Mouse (Mus musculus) liver, embryonic 11.5 days (tissue): ENCODE results near the gene Il15ra. TPM values are rescaled to one million over a fixed set of nuclear protein-coding genes. Genes with fewer than 3 reads are reported as not detected.

ENCODE experiments used
- ATAC-seq: fragments of 200-750 bp; cut with Nextera tagmentation; replicated peaks from 2 replicates; pipeline ENCODE4 v1.8.0; 2017; ENCODE audit warnings: moderate number of reproducible peaks, mild to moderate bottlenecking, moderate TSS enrichment, moderate library complexity; ENCODE audit not compliant: low FRiP score
- DNase-seq: peaks from one replicate; pipeline ENCODE4 v3.0.0-alpha.2; 2017; ENCODE audit warnings: low spot score
- H3K27ac ChIP-seq: fragments of 300-500 bp; sonication (generic); 2 replicates; pipeline ENCODE4 v1.5.1; 2014; ENCODE audit warnings: mild to moderate bottlenecking, low read depth, low read length, control low read depth
- H3K27me3 ChIP-seq: fragments of 300-500 bp; sonication (generic); replicated peaks from 2 replicates; pipeline ENCODE4 v1.6.1; 2014; ENCODE audit warnings: low read length, mixed read lengths; ENCODE audit not compliant: control insufficient read depth, insufficient read depth
- H3K36me3 ChIP-seq: fragments of 300-500 bp; sonication (generic); 2 replicates; pipeline ENCODE4 v1.6.1; 2014; ENCODE audit warnings: mild to moderate bottlenecking, low read length, moderate library complexity, mixed read lengths; ENCODE audit not compliant: control insufficient read depth, insufficient read depth
- H3K4me1 ChIP-seq: fragments of 300-500 bp; sonication (generic); replicated peaks from 2 replicates; pipeline ENCODE4 v1.6.1; 2014; ENCODE audit warnings: low read length, mixed read lengths; ENCODE audit not compliant: control insufficient read depth, insufficient read depth
- H3K4me2 ChIP-seq: fragments of 300-500 bp; sonication (generic); 2 replicates; pipeline ENCODE4 v1.6.1; 2014; ENCODE audit warnings: mild to moderate bottlenecking, control low read depth, moderate library complexity
- H3K4me3 ChIP-seq: fragments of 300-500 bp; sonication (generic); 2 replicates; pipeline ENCODE4 v1.5.1; 2014; ENCODE audit warnings: low read depth, low read length, control low read depth
- H3K9ac ChIP-seq: fragments of 300-500 bp; sonication (generic); 2 replicates; pipeline ENCODE4 v1.6.1; 2014; ENCODE audit warnings: low read depth, low read length, control low read depth
- H3K9me3 ChIP-seq: fragments of 300-500 bp; sonication (generic); 2 replicates; pipeline ENCODE4 v1.6.1; 2016; ENCODE audit warnings: low read length, inconsistent platforms, mixed read lengths; ENCODE audit not compliant: control insufficient read depth
- WGBS: fragments of 180-500 bp; shearing (Covaris S2); extraction: QIAGEN DNeasy Blood & Tissue Kit; methylation state at CpG from one replicate; pipeline ENCODE4 v1.1.7; 2014; 5-methylcytosine and 5-hydroxymethylcytosine counted together
- polyA plus RNA-seq: library from polyadenylated mRNA; unstranded; fragments of >200 nt; fragmentation: Nextera tagmentation; extraction: Ambion mirVana; gene quantifications from 2 replicates; pipeline ENCODE4 v1.2.1, GENCODE M21; 2014

The Il15ra gene
- polyA plus RNA-seq, 1 experiment from 2014 or later = 1.6 TPM

GRCm38 (mm10) chr2:11714535-11714934 is 9.4 kb downstream of the Il15ra start:
- Histone ChIP-seq H3K27ac (no peak overlapping the region), H3K4me2 (no peak overlapping the region), H3K9me3 (no peaks in the 10 kb centered on the region), H3K36me3 (no peaks in the 10 kb centered on the region), H3K4me1 (no peaks in the 10 kb centered on the region), H3K27me3 (no peaks in the 10 kb centered on the region), H3K4me3 (no peak overlapping the region), H3K9ac (no peak overlapping the region)
- WGBS = 72% methylated on average over 4 of the region's 4 CpGs
- no peak for DNase-seq
- ATAC-seq = no peak

GRCm38 (mm10) chr2:11718573-11718972 is 13.5 kb downstream of the Il15ra start:
- Histone ChIP-seq H3K4me3 (no peak overlapping the region), H3K36me3 (no peaks in the 10 kb centered on the region), H3K9me3 (no peaks in the 10 kb centered on the region), H3K4me1 (no peaks in the 10 kb centered on the region), H3K9ac (no peak overlapping the region), H3K4me2 (no peak overlapping the region), H3K27ac (no peak overlapping the region), H3K27me3 (no peaks in the 10 kb centered on the region)
- DNase-seq = no peak
- WGBS = 90% methylated on average over 2 of the region's 2 CpGs
- no peak for ATAC-seq

DNA sequence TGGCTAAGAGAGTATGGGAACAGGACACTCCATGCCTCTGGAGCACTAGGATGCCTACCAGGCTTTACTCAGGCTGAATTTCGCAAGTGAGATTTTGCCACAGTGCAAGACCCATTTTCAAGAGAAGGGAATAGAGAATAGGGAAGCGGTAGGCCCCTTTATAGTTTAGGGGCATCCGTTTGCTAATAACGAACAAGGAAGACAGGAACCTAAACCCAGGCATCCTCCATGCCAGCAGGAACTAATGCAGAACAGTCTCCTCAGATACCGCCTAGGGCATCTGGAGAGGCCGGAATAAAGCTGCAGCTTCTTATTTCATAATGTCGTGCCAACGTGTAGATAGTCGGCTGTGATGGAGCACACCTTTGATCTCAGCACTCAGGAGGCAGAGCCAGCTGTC is 17.5 kb downstream of the Il15ra start:
- ATAC-seq (no peak), DNase-seq (no peak)
- Histone ChIP-seq H3K4me2 (no peak overlapping the region), H3K27ac (no peak overlapping the region), H3K4me1 (no peaks in the 10 kb centered on the region), H3K36me3 (no peaks in the 10 kb centered on the region), H3K4me3 (no peak overlapping the region), H3K9me3 (no peaks in the 10 kb centered on the region), H3K27me3 (no peaks in the 10 kb centered on the region), H3K9ac (no peak overlapping the region)
- 86% methylated on average over 9 of the region's 9 CpGs for WGBS

- H3K9ac ChIP-seq = no peak overlapping the region
- H3K9me3 ChIP-seq = no peaks in the 10 kb centered on the region
- ATAC-seq = no peak
- WGBS = 90% methylated on average over 5 of the region's 5 CpGs
- no peaks in the 10 kb centered on the region for H3K4me1 ChIP-seq
- H3K4me3 ChIP-seq = no peak overlapping the region
- H3K27ac ChIP-seq = no peak overlapping the region
- H3K36me3 ChIP-seq = no peaks in the 10 kb centered on the region
- DNase-seq = no peak
- H3K27me3 ChIP-seq = no peaks in the 10 kb centered on the region
- no peak overlapping the region for H3K4me2 ChIP-seq
These were observed 22.5 kb downstream of the Il15ra start for GRCm38 (mm10) chr2:11727574-11727973.

- 59% methylated on average over 3 of the region's 3 CpGs for WGBS
- Histone ChIP-seq H3K9ac (no peak overlapping the region), H3K4me1 (no peaks in the 10 kb centered on the region), H3K36me3 (no peaks in the 10 kb centered on the region), H3K4me2 (no peak overlapping the region), H3K27me3 (no peaks in the 10 kb centered on the region), H3K27ac (no peak overlapping the region), H3K9me3 (no peaks in the 10 kb centered on the region), H3K4me3 (no peak overlapping the region)
- no peak for DNase-seq
- ATAC-seq = no peak
These were observed 24.0 kb downstream of the Il15ra start for GRCm38 (mm10) chr2:11729091-11729490.

DNA sequence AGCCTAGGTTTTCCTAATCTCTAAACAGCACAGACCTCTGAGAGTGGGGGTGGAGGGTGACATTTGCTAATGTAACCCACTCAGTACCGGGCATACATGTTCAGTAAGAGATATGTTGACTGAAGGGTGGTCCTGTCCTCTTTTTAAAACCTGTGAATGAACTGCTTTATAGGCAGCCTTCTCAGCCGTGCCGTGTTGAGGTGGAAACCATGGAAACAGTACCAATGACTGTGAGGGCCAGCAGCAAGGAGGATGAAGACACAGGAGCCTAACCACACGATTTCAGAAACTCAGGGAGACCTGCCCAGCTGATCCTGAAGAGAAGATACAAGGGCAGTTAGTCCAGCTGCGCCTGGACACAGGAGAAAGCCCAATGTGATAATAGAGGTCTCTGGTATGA is 27.9 kb downstream of the Il15ra start:
- Histone ChIP-seq H3K4me2 (no peak overlapping the region), H3K4me3 (no peak overlapping the region), H3K9me3 (no peaks in the 10 kb centered on the region), H3K36me3 (no peaks in the 10 kb centered on the region), H3K27me3 (no peaks in the 10 kb centered on the region), H3K27ac (no peak overlapping the region), H3K4me1 (no peaks in the 10 kb centered on the region), H3K9ac (no peak overlapping the region)
- no peak for ATAC-seq
- DNase-seq = no peak
- WGBS = 78% methylated on average over 5 of the region's 5 CpGs

DNA sequence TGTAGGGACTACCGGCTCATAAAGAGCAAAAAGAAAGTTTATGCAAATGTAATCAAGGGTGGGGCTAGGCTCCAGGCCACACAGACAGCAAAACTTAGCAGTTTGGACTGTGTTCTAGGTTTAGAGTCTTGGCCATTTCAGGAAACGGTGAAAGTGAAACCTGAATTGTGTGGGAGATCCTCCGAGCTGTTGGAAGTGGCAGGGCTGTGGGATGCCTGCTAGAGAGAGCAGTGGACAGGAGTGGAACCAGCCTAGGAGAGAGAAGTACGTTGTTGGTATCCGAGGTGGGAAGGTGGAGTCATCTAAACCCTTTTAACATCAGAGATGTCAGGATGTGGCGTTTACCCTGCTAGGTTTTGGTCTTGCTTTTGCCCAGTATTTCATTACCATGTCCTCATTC is 30.8 kb downstream of the Il15ra start:
- Histone ChIP-seq H3K9ac (no peak overlapping the region), H3K9me3 (no peaks in the 10 kb centered on the region), H3K4me2 (no peak overlapping the region), H3K4me3 (no peak overlapping the region), H3K27ac (no peak overlapping the region), H3K27me3 (no peaks in the 10 kb centered on the region), H3K36me3 (peaks cover 4% of the 10 kb centered on the region; the same call in 1 of the 2 replicates), H3K4me1 (no peaks in the 10 kb centered on the region)
- ATAC-seq (no peak), DNase-seq (no peak)
- WGBS = 76% methylated on average over 6 of the region's 6 CpGs

- no peak for DNase-seq
- Histone ChIP-seq H3K4me1 (no peaks in the 10 kb centered on the region), H3K4me2 (no peak overlapping the region), H3K4me3 (no peak overlapping the region), H3K36me3 (peaks cover 15% of the 10 kb centered on the region; the same call in 1 of the 2 replicates), H3K27ac (no peak overlapping the region), H3K9ac (no peak overlapping the region), H3K27me3 (no peaks in the 10 kb centered on the region), H3K9me3 (no peaks in the 10 kb centered on the region)
- ATAC-seq = no peak
- WGBS = 91% methylated on average over 3 of the region's 3 CpGs
These were observed 33.7 kb downstream of the Il15ra start for GRCm38 (mm10) chr2:11738794-11739193.

- Histone ChIP-seq H3K9me3 (no peaks in the 10 kb centered on the region), H3K4me3 (no peak overlapping the region), H3K4me1 (no peaks in the 10 kb centered on the region), H3K9ac (no peak overlapping the region), H3K27ac (no peak overlapping the region), H3K4me2 (no peak overlapping the region), H3K36me3 (peaks cover 15% of the 10 kb centered on the region; the same call in 1 of the 2 replicates), H3K27me3 (no peaks in the 10 kb centered on the region)
- DNase-seq = no peak
- WGBS = 90% methylated on average over 4 of the region's 4 CpGs
- no peak for ATAC-seq
These were observed 34.5 kb downstream of the Il15ra start for GRCm38 (mm10) chr2:11739516-11740051.
